Mouse (Mus musculus) neural tube, embryonic 11.5 days (tissue): ENCODE results near the gene Pttg1ip. TPM values are rescaled to one million over a fixed set of nuclear protein-coding genes. Genes with fewer than 3 reads are reported as not detected.

Experiments
- ATAC-seq: fragments of 200-750 bp; cut with Nextera tagmentation; 2 replicates; pipeline ENCODE4 v1.8.0; 2017; ENCODE audit warnings: moderate number of reproducible peaks, mild to moderate bottlenecking, moderate TSS enrichment, moderate library complexity; ENCODE audit not compliant: insufficient read depth, low FRiP score, low TSS enrichment
- DNase-seq: peaks from one replicate; pipeline ENCODE4 v3.0.0-alpha.2; 2015; ENCODE audit warnings: low spot score
- H3K27ac ChIP-seq: fragments of 300-500 bp; sonication (generic); 2 replicates; pipeline ENCODE4 v1.5.1; 2014; ENCODE audit warnings: low read depth, mild to moderate bottlenecking, low read length
- H3K27me3 ChIP-seq: fragments of 300-500 bp; sonication (generic); 2 replicates; pipeline ENCODE4 v1.6.1; 2014; ENCODE audit warnings: mild to moderate bottlenecking, low read length, mixed read lengths; ENCODE audit not compliant: control insufficient read depth, insufficient read depth
- H3K36me3 ChIP-seq: fragments of 300-500 bp; sonication (generic); 2 replicates; pipeline ENCODE4 v1.6.1; 2014; ENCODE audit warnings: mild to moderate bottlenecking, low read length, moderate library complexity, mixed read lengths; ENCODE audit not compliant: control insufficient read depth, insufficient read depth
- H3K4me1 ChIP-seq: fragments of 300-500 bp; sonication (generic); 2 replicates; pipeline ENCODE4 v1.6.1; 2014; ENCODE audit warnings: low read length, mixed read lengths; ENCODE audit not compliant: control insufficient read depth, insufficient read depth
- H3K4me2 ChIP-seq: fragments of 300-500 bp; sonication (generic); 2 replicates; pipeline ENCODE4 v1.6.1; 2014; ENCODE audit warnings: low read depth, mild to moderate bottlenecking, moderate library complexity
- H3K4me3 ChIP-seq: fragments of 300-500 bp; sonication (generic); 2 replicates; pipeline ENCODE4 v1.5.1; 2014; ENCODE audit warnings: low read depth, low read length
- H3K9ac ChIP-seq: fragments of 300-500 bp; sonication (generic); 2 replicates; pipeline ENCODE4 v1.6.1; 2014; ENCODE audit warnings: mild to moderate bottlenecking, low read length
- H3K9me3 ChIP-seq: fragments of 300-500 bp; sonication (generic); 2 replicates; pipeline ENCODE4 v1.6.1; 2016; ENCODE audit warnings: low read length; ENCODE audit not compliant: control insufficient read depth
- WGBS: fragments of 180-500 bp; shearing (Covaris S2); extraction: QIAGEN DNeasy Blood & Tissue Kit; methylation state at CpG from one replicate; pipeline ENCODE4 v1.1.7; 2014; 5-methylcytosine and 5-hydroxymethylcytosine counted together
- polyA plus RNA-seq: library from polyadenylated mRNA; unstranded; fragments of >200 nt; fragmentation: Nextera tagmentation; extraction: Ambion mirVana; gene quantifications from 2 replicates; pipeline ENCODE4 v1.2.1, GENCODE M21; 2014

Gene Pttg1ip
- polyA plus RNA-seq, 1 experiment from 2014 or later = 72.1 TPM

- peak; percentile 8; the same call in 1 of the 2 replicates for ATAC-seq
- Histone ChIP-seq H3K4me1 (peaks cover 6% of the 10 kb centered on the region), H3K4me3 (peak overlapping the region; percentile 84; the same call in 1 of the 2 replicates), H3K36me3 (no peaks in the 10 kb centered on the region), H3K27ac (peak overlapping the region; percentile 30; the same call in 1 of the 2 replicates), H3K9me3 (no peaks in the 10 kb centered on the region), H3K9ac (peak overlapping the region; percentile 84), H3K27me3 (no peaks in the 10 kb centered on the region), H3K4me2 (peak overlapping the region; percentile 84)
- no peak for DNase-seq
- WGBS = 11% methylated on average over 8 of the region's 8 CpGs
Measured at GRCm38 (mm10) chr10:77581023-77581407, 505 bp upstream of the Pttg1ip start.

- H3K9ac ChIP-seq = peak overlapping the region; percentile 84
- H3K4me1 ChIP-seq = peaks cover 6% of the 10 kb centered on the region
- WGBS = 16% methylated on average over 8 of the region's 8 CpGs
- H3K27ac ChIP-seq = peak overlapping the region; percentile 85
- no peaks in the 10 kb centered on the region for H3K36me3 ChIP-seq
- peak overlapping the region; percentile 84 for H3K4me3 ChIP-seq
- ATAC-seq (no peak), DNase-seq (no peak)
- no peaks in the 10 kb centered on the region for H3K9me3 ChIP-seq
- H3K4me2 ChIP-seq = peak overlapping the region; percentile 84
- no peaks in the 10 kb centered on the region for H3K27me3 ChIP-seq
Measured at GRCm38 (mm10) chr10:77582285-77582618, 732 bp downstream of the Pttg1ip start.

GRCm38 (mm10) chr10:77583795-77584422 is 2.4 kb downstream of the Pttg1ip start:
- ATAC-seq = no peak
- Histone ChIP-seq H3K27me3 (no peaks in the 10 kb centered on the region), H3K4me2 (no peak overlapping the region), H3K36me3 (peaks cover 2% of the 10 kb centered on the region; the same call in 1 of the 2 replicates), H3K4me3 (no peak overlapping the region), H3K9ac (no peak overlapping the region), H3K27ac (no peak overlapping the region), H3K9me3 (no peaks in the 10 kb centered on the region), H3K4me1 (peaks cover 6% of the 10 kb centered on the region)
- no peak for DNase-seq
- 85% methylated on average over 10 of the region's 10 CpGs for WGBS

- ATAC-seq = no peak
- peaks cover 2% of the 10 kb centered on the region; the same call in 1 of the 2 replicates for H3K36me3 ChIP-seq
- WGBS = 89% methylated on average over 3 of the region's 3 CpGs
Measured at GRCm38 (mm10) chr10:77586637-77587036, 5.1 kb downstream of the Pttg1ip start.

GRCm38 (mm10) chr10:77587091-77587775 is 5.7 kb downstream of the Pttg1ip start:
- Histone ChIP-seq H3K4me1 (peaks cover 5% of the 10 kb centered on the region), H3K4me2 (no peak overlapping the region), H3K27me3 (no peaks in the 10 kb centered on the region), H3K9ac (no peak overlapping the region), H3K27ac (no peak overlapping the region), H3K36me3 (peaks cover 2% of the 10 kb centered on the region; the same call in 1 of the 2 replicates), H3K9me3 (no peaks in the 10 kb centered on the region), H3K4me3 (no peak overlapping the region)
- WGBS = 94% methylated on average over 6 of the region's 6 CpGs
- DNase-seq (no peak), ATAC-seq (no peak)

More at GRCm38 (mm10) chr10:77586637-77587036, 5.1 kb downstream of the Pttg1ip start:
- H3K4me3 ChIP-seq = no peak overlapping the region
- DNase-seq = no peak
- H3K4me2 ChIP-seq = no peak overlapping the region
- H3K9ac ChIP-seq = no peak overlapping the region
- H3K4me1 ChIP-seq = peaks cover 6% of the 10 kb centered on the region
- H3K27ac ChIP-seq = no peak overlapping the region
- no peaks in the 10 kb centered on the region for H3K27me3 ChIP-seq
- no peaks in the 10 kb centered on the region for H3K9me3 ChIP-seq

- Histone ChIP-seq H3K9ac (no peak overlapping the region), H3K36me3 (peaks cover 2% of the 10 kb centered on the region; the same call in 1 of the 2 replicates), H3K27ac (no peak overlapping the region), H3K9me3 (no peaks in the 10 kb centered on the region), H3K4me2 (no peak overlapping the region), H3K27me3 (no peaks in the 10 kb centered on the region), H3K4me3 (no peak overlapping the region), H3K4me1 (no peaks in the 10 kb centered on the region)
- DNase-seq (no peak), ATAC-seq (no peak)
- 79% methylated on average over 2 of the region's 2 CpGs for WGBS
Measured at GRCm38 (mm10) chr10:77588036-77588435, 6.5 kb downstream of the Pttg1ip start.

GRCm38 (mm10) chr10:77589117-77589516 is 7.6 kb downstream of the Pttg1ip start:
- DNase-seq = no peak
- ATAC-seq = no peak
- H3K4me1 ChIP-seq = no peaks in the 10 kb centered on the region
- no peak overlapping the region for H3K4me2 ChIP-seq
- H3K36me3 ChIP-seq = peaks cover 7% of the 10 kb centered on the region; the same call in 1 of the 2 replicates
- H3K9ac ChIP-seq = no peak overlapping the region
- H3K9me3 ChIP-seq = no peaks in the 10 kb centered on the region
- no peak overlapping the region for H3K27ac ChIP-seq
- no peak overlapping the region for H3K4me3 ChIP-seq
- H3K27me3 ChIP-seq = no peaks in the 10 kb centered on the region
- WGBS = 74% methylated on average over 7 of the region's 7 CpGs

- no peaks in the 10 kb centered on the region for H3K27me3 ChIP-seq
- H3K36me3 ChIP-seq = peaks cover 9% of the 10 kb centered on the region
- no peak overlapping the region for H3K4me3 ChIP-seq
- H3K4me2 ChIP-seq = no peak overlapping the region
- H3K9me3 ChIP-seq = no peaks in the 10 kb centered on the region
- no peak overlapping the region for H3K27ac ChIP-seq
- H3K4me1 ChIP-seq = no peaks in the 10 kb centered on the region
- no peak overlapping the region for H3K9ac ChIP-seq
- ATAC-seq = no peak
- DNase-seq = no peak
- 81% methylated on average over 8 of the region's 8 CpGs for WGBS
Measured at GRCm38 (mm10) chr10:77589749-77590148, 8.2 kb downstream of the Pttg1ip start.

- no peak overlapping the region for H3K4me3 ChIP-seq
- ATAC-seq (0 out of 2 replicates have a peak, but pooled peaks have one; percentile 35), DNase-seq (peak; percentile 56)
- no peaks in the 10 kb centered on the region for H3K4me1 ChIP-seq
- no peaks in the 10 kb centered on the region for H3K27me3 ChIP-seq
- 45% methylated on average over 6 of the region's 6 CpGs for WGBS
- no peaks in the 10 kb centered on the region for H3K9me3 ChIP-seq
- peaks cover 9% of the 10 kb centered on the region for H3K36me3 ChIP-seq
- no peak overlapping the region for H3K4me2 ChIP-seq
- no peak overlapping the region for H3K27ac ChIP-seq
- H3K9ac ChIP-seq = no peak overlapping the region
Measured at GRCm38 (mm10) chr10:77590812-77591211, 9.3 kb downstream of the Pttg1ip start.
